Mouse (Mus musculus): ENCODE data around the gene Mctp2.

GRCm38 (mm10) chr7:72260766-72261655 lies 45.4 kb downstream of the Mctp2 start:
- TF ChIP-seq CTCF (IDR thresholded peaks at IDR 0.05; ENCODE audit: borderline replicate concordance, control insufficient read depth, extremely low read depth, insufficient read depth, low read length, poor library complexity) (no peak), POLR2A (IDR thresholded peaks at IDR 0.05; ENCODE audit: control insufficient read depth, extremely low read depth, insufficient read depth, low read length, poor library complexity) (no peak)
